Mouse (Mus musculus) cerebellum, adult 9-10 months (tissue): ENCODE data around the gene Hpcal1.

Experiments used
- DNase-seq: peaks from one replicate; pipeline ENCODE4 v3.0.0; 2022

Gene Hpcal1

DNA sequence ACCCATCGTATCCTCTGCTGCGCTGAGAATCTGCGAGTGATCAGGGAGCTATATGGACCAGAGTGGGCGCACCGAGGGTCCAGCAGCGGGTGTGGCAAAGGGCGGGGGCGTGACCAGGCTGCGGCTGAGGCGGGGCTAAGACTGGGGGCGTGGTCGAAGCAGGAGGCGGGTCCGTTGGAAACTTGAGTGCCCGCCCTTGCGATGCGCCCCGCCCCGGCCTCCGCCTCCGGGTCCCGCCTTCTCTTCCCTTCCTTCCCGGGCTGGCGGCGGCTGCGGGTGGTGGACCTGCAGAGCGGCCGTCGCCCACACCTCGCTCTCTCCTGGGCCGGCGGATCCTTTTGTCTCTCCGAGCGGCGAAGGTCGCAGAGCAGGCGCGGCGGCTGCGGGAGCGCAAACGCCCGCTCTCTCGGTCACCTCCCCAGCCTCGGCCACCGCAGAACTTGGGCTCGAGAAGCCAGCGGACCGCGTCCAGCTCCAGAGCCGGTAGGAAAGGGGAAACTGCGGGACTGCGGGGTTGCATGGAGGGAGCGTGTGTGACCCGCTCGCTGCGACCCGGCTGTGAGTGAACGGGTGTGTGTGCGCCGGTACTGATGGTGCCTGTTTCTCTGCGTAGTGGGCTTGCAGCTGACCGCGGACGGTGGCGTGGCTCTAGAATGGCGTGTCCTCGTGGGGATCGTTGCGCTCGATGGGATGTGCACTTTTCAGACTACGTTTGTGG lies at the start of gene Hpcal1:
TSS of gene Hpcal1 (plus strand) at position 293 of the 718 bp plus-strand sequence.
- peak; percentile 95 for DNase-seq

DNA sequence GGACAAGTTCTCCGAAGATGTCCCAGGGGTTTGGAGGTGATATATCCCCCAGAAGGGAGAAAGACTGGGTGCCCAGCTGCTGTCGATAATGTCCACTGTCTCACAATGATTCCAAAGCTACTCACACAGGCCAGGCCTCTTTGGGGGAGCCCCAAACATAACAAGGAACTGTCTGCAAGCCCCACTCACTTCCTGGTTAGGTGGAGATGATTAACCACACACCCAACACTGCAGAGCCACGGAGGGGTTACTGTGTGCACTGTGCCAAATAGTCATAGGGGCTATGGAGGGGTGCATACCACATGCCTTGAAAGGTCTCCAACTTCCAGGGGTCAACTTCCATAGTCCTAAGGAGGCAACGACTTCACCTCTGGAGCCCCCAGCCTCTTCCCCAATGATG lies 49.4 kb upstream of the Hpcal1 start:
- no peak for DNase-seq

DNA sequence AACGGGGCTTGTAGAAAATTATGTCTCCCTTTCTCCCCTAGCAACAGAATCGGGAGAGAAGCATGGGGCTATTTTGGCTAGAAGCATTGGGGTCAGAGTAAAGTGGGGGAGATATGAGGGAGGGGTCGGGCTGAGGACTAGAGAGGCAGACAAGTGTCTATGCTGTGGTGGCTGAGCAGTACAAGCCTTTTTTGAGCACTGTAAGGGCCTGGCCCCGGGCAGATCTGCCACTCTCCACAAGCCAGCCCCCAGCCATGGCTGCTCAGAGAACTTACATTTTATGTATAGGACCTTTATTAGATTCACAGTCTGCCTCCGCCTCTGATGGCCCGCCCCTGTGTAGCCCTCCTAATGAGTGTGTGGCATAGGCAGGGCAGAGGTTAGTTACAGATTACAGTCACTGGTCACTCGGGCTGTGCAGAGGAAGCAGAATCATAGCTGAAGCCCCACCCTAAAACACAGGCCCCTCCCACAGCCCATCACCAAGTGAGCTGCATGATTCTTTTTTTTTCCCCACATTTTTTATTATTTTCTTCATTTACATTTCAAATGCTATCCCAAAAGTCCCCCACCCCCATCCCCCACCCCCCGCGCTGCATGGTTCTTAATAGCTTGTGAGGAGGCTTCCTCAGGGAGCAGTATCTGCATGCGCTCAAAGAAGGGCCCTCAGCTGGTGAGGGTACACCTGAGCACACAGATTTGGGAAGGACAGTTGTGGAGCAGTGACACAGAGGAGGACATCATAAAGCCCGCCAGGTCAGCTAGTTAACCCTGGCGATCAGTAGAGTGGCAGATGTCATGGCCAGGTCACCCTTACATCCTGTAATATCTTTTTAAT lies 46.1 kb upstream of the Hpcal1 start:
- no peak for DNase-seq

DNA sequence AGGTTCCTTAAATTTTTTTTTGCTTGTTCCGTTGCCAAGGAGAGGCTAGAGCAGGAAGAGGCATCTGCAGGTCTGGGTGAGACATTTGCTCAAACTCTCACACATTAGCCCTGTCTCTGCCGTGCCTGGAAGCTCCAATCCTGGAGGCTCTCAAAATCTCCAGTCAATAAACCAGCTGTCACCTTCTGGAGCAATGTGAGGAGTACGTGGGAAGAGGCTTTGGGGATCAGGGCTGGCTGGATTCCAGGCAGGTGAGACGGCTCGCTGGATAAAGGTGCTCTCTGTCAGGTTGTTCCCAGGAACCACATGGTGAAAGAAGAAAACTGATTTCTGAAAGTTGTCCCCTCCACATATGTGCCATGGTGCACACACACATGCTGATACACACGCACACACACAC lies 44.2 kb upstream of the Hpcal1 start:
- DNase-seq, result no peak

DNA sequence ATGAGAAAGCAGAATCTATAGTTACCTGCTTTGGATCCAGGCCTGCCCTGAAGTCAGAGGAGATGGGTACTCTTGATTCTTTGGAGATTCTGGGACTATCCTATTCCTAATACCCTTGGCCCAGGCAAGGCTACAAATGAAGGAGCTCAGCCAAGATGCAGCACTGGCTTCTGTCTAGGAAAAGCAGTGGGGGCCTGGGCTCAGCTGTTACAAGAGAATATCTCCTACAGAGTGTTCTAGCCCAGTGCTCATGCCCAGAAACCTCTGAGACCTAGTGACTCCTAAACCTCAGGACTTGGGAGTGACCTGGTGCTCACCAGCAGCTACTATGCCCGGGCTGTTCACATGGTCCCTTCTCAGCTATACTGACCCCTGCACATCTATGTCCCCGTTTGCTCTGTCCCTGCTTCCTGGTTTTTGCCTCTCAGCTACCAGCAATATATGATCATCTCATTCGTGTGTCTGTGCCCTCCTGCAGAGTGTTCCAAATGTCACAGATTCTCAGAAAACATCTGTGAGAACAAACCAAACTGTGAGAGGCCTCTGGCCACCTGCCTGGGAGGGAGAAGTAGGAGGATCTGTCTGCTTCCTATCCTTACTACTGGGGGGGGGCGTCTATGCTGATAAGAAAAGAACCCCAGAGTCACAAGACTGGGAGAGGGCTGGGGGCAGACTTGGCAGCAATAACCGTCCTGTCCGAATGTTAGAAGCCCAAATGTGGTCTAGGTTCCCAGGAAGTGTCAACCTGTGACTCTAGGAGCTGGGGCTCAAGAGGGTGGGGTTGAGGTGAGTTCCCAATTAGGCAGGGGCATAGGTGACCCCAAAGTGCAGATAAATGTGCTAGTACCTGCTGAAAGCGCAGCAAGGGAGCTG lies 39.2 kb upstream of the Hpcal1 start:
- DNase-seq, result peak; percentile 53

DNA sequence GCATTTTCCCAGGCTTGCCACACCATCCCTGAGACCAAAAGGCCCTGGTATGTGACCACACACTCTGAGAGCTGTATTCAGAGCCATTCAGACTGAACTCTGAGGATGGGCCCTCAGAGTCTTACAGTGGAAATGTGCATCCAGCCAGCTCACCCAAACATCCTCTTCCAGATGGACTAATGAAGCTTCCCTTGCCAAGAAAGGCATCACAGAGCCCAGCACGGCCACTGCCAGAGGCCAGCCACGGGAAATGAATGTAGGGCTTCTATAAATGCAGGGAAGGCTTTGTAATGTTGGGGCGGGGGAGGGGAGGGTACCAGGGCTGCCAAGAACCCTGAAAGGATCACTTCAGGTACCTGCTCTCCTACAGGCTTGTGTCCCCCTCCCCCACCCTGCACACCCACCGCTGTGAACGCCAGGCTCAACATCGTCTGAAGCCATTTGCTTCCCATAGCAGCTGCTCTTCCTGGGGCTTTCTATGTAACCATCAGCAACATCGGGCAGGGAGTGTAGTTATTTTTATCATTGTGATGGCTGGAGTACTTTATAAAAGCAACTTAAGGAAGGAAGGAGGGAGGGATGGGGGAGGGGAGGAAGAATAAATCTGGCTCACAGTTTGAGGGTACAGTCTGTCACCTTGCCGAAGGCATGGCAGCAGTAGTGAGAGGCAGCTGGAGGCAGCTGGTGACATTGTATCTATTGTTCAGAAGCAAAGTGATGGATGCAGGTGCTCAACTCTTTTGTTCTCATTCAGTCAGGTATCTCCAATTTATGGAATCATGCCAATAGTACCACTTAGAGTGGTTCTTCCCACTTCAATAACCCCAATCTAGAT lies 38.2 kb upstream of the Hpcal1 start:
- DNase-seq, result peak; percentile 45

DNA sequence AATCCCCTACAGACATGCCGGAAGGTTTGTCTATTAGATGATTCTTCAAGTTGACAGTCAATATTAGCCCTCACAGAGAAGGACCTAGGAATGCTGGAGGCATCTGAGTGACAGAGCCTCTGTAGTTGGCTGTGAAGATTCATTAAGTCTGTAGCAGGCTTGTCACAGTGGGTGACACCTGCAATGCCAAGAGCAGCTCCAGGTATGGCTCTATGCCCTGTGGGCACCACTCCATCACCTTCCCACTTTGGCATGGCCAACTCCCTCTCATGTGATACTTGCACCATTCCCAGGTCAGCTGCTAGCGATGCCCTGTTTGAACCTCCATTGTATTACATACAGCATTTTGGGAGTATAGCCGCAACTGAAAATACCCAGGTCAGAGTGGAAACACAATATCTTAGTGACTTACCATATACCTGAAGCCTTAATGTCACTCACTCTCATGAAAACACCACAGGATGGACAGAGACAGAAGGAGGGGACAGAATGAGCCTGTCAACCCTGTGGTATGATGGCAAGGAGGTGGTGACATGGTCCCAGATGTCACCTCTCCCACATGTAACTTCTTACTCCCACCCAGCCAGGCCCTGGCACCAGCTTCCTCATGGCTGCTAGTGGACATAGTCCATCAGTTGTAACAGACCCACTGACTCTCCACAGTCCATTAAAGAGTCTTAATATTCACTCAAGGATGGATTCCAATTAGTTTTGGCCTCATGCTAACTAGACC lies 37.4 kb upstream of the Hpcal1 start:
- peak; percentile 99 for DNase-seq

DNA sequence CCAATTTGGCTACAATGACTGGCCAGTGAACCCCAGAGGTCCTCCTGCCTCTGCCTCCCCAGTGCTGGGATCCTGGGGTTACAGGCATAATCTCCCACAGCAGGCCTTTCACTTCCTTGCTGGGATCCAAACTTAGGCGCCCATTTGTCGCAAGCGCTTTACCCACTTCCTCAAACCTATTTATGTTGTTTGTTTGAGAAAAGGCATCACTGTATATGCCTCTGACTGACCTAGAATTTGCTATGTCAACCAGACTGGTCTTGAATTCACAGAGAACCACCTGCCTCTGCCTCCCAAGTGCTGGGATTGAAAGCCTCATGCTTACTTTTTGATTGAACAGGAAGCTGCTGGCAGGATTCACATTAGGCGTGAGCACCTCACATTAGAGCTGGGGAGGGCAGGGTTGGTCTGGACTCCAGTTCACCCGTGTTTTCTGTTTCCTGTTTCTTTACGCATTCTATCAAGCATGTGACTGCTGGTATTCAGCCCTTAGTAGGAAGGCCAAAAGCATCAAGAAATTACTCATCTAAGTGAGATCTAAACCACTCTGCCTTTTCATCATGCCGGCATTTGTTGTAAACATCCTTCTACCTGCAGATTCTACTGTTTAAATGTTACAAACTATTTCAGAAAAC lies 33.0 kb upstream of the Hpcal1 start:
- no peak for DNase-seq

DNA sequence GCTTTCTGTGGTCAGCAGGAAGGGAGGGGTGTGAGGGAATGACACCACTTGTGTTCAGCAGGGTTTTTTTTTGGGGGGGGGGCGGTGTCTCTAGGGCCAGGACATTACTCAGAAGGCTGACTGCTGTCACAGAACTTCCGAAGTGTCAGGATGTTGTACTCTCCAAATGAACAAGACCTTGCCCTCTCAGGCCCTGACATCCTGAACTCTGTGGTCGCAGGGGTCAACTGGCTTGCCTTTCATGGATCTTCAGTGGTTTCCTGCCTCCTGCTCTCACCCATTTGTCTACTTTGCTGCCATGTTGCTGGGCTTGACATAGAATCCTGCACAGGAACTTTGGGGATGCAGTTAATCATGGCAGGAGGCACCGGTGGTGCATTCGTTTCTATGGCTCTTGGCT lies 32.1 kb upstream of the Hpcal1 start:
- DNase-seq, result no peak

DNA sequence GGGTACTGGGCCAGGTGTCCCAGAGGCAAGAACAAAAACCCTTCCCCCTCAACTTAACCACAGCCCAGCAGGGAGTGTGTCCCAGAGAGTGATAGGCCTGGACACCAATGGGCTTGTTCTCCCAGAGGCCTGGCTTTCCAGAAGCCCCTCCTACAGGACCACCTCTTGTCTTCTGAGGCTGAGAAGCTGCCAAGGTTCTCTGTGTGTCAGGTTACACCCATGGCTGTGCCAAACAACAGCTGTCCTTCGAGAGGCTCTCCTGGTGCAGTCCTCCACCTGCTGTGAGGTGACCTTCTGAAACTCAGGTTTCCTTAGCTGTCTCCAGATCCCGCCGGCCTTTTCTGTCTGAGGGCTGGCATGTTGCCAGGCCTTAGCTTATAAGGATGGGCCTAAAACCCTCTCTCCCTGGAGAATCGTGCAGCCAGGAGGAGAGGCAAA lies 29.2 kb upstream of the Hpcal1 start:
- peak; percentile 64 for DNase-seq

DNA sequence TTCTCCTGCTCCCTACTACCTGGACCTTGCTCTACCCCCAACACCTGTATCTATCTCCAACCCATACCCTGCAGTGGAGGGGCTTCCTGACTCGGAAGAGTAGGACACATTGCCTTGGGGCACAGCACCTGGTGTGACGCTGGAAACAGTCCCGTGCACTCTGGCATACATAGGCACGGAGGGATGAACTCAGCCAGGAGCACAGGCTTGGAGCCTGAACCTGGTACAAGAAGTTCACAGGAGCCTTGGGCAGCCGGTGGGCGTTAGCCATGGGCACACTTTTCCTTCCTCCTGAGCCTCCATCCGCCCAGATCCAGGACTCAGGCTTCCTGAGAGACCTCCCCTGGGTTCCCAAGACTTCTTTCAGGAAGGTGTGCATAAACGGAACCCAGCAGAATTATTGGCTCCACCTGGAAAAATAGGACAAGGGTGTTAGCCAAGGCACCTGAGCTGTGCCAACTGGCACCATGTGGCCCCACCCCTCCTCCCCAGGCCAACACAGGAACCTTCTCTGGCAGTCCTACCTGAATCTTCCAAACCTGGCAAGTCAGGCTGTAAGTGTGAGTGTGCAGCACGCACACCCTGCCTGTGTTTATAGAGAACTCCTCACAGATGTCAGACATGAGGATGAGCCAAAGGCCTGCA lies 26.5 kb upstream of the Hpcal1 start:
- DNase-seq, result peak; percentile 92

DNA sequence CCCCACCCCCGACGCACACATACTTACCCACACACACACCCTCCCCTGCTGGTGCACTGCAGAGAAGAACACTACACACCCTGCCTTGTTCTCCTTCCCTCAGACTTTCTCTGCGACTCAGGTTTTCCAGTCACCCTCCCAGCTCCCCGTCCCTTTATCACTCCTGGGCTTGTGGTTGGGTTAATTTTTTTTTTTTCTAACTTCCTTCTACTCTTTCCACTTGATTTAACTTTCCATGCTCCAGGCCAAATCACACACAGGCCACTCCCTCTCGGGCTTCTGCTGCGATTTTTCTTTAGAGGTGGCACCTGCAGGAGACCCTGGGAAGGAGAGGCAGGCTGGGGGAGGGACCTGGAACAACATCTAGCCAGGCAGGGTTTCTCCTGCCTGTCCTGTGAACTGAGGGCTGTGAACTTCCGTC lies 24.7 kb upstream of the Hpcal1 start:
- DNase-seq, result no peak

DNA sequence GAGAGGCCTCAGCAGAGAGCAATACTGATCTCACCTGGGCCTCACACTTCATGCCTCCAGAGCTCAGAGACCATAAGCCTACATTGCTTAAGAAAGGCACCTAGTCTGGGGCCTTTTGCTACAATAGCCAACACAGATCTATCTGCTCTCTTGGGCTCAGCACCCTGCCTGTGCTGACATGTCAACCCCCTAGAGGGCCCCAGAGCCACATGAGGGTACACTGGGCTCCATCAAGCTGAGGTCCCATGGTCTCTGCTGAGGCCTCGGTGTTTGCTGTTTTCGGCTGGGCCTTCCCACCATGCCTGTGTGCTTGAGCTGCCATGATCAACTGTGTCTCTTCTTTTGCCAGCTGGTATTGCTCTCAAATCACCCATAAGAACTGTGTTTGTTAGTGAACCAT lies 24.0 kb upstream of the Hpcal1 start:
- no peak for DNase-seq

DNA sequence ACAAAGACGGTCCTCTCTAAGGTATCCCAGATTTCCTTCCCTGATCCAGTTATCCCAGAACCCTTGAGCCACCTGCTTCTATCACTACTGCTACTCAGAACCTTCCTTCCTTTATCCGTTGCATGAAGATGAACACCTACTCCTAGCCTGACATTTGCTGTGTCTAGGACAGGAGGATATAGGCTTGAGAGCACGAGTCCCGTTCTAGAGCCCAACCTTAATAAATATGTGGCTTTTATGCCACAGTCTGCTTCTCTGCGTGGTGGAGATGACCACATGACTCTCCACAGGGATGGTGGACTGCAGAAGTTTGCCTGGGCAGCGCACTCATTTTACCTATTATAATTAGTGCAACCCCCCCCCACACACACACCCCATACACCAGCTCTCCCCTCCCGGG lies 16.9 kb upstream of the Hpcal1 start:
- DNase-seq, result no peak

DNA sequence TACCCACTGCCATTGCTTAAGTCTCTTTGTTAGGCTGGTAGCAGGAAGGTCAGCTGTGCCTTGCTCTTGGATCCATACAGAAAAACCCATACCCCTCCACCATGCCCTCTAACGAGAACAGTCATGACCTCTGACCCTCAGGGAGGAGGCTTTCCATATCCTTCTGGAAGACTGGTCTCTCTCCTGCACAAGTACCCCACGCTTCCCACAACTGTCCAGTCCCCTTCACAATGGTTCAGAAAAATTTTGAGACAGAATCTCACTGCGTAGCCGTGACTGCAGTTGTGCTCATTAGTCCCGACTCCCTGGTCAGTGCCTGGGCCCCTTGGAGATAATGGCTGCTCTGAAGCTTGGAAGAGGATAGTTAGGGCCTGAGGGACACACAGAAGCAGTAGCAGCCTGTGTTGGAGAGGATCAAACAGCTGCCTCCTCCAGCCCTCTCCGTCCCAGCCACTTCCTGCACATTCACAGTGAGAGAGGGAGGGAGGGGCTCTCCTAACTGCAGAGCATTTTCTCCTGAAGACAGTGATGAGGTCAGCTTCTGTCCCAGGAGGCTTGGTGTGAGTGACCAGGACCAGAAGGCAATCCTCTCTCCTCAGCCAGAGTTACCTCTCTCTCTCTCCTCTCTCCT lies 16.4 kb upstream of the Hpcal1 start:
- DNase-seq, result no peak

DNA sequence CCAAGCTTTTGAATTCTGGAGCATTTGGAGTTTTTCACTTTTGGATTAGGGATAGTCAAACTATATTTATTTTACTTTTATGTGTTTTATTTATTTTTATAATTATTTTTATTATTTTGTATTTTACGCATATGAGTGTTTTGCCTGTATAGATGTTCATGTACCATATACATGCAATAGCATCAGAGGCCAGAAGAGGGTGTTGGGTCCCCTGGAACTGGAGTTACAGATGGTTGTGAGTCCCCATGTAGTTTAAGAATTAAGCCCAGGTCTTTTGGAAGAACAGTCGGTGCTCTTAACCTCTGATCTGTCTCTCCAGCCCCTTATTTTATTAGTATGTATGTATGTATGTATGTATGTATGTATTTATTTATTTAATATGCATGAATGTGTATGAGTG lies 12.9 kb upstream of the Hpcal1 start:
- no peak for DNase-seq

DNA sequence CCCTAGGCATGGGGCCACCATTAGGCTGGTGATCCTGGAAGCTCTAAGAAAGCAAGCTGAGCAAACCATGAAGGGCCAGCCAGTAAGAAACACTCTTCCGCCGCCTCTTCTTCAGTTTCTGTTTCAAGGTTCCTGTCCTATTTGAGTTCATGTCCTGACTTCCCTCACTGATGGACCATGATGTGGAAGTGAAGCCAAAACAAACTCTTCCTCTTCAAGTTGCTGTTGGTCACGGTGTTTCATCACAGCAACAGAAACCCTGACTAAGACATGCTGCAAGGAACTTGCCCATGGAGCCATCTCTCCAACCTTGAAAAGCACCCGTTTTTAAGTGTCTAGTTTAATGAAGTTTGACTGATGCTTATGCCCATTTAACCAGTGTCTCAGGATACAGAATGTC lies 11.1 kb upstream of the Hpcal1 start:
- no peak for DNase-seq

DNA sequence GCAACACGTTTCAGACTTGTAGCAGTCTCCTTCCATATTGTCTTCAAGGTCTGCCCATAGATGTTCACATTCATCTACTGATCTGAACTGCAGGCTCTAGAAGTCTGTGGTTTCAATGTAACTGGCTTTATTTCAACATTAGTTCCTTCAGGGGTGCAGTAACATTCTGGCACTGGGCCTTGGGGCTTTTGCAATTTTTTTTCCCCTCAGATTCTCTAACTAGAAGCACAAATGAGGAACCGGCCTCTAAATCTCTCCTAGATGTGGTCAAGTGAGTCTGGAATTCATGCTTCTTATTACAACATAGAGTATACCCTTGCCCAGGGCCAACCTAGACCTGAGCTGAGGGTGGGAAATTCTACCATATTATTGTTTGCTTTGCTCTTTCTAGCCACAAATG lies 8.5 kb upstream of the Hpcal1 start:
- DNase-seq, result no peak

DNA sequence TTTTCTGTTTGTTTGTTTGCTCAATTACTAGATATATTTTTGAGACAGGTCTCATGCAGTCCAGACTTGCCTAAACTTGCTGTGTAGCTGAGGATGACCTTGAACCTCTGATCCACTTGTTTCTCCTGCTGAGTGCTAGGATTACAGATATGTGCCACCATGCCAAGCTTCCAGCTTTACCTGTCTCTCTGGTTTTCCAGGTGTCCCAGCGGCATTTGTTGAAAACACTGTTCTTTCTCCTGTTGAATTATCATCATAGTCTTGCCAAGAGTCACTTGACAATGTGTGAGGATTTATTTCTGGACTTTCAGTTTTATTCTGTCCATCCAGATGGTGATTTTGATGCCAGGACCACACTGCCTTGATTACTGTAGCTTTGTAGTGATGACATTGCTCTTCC lies 6.3 kb upstream of the Hpcal1 start:
- DNase-seq, result no peak

DNA sequence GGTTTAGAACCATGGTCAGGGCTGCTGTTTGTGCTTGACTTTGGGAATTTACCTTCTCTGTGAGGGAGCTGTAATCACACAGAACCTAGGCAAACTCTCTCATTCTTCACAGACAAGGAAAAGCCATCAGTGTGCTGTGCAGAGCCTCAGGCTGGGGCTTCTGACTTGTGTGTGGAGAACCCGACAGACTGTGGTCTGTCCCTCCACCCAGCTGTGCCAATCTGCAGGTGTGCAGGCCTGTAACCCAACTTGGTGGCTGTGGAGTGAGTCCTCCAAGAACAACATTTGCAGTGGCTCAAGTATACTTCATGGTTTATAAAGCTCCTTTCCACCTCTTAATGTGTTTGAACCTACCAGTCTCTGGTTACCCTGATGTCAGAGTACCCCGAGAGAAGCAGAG lies 4.5 kb upstream of the Hpcal1 start:
- no peak for DNase-seq
